Mouse (Mus musculus) kidney, embryonic 15.5 days (tissue): Measurements from ENCODE around the gene Fam135a. TPM values are rescaled to one million over a fixed set of nuclear protein-coding genes. Genes with fewer than 3 reads are reported as not detected.
A peak's percentile ranks its signal among the peaks of the same experiment; 100 is the strongest.

Experiments used
- ATAC-seq: fragments of 200-750 bp; cut with Nextera tagmentation; replicated peaks from 2 replicates; pipeline ENCODE4 v1.8.0; 2017; ENCODE audit warnings: moderate TSS enrichment; ENCODE audit not compliant: low FRiP score
- H3K27ac ChIP-seq: fragments of 300-500 bp; sonication (generic); 2 replicates; pipeline ENCODE4 v1.5.1; 2015; ENCODE audit warnings: mild to moderate bottlenecking, inconsistent platforms
- H3K27me3 ChIP-seq: fragments of 300-500 bp; sonication (generic); 2 replicates; pipeline ENCODE4 v1.6.1; 2015; ENCODE audit warnings: inconsistent platforms
- H3K36me3 ChIP-seq: fragments of 300-500 bp; sonication (generic); 2 replicates; pipeline ENCODE4 v1.6.1; 2015; ENCODE audit warnings: inconsistent platforms
- H3K4me1 ChIP-seq: fragments of 300-500 bp; sonication (generic); 2 replicates; pipeline ENCODE4 v1.6.1; 2015; ENCODE audit warnings: inconsistent platforms
- H3K4me2 ChIP-seq: fragments of 300-500 bp; sonication (generic); 2 replicates; pipeline ENCODE4 v1.6.1; 2015; ENCODE audit warnings: moderate library complexity, mild to moderate bottlenecking, inconsistent platforms
- H3K4me3 ChIP-seq: fragments of 300-500 bp; sonication (generic); replicated peaks from 2 replicates; pipeline ENCODE4 v1.5.1; 2015; ENCODE audit warnings: mild to moderate bottlenecking, inconsistent platforms
- H3K9ac ChIP-seq: fragments of 300-500 bp; sonication (generic); 2 replicates; pipeline ENCODE4 v1.6.1; 2015; ENCODE audit warnings: mild to moderate bottlenecking, inconsistent platforms
- H3K9me3 ChIP-seq: fragments of 300-500 bp; sonication (generic); replicated peaks from 2 replicates; pipeline ENCODE4 v1.6.1; 2016; ENCODE audit warnings: inconsistent platforms
- WGBS: fragments of 180-500 bp; shearing (Covaris S2); methylation state at CpG from one replicate; pipeline ENCODE4 v1.1.7; 2015; ENCODE audit warnings: mixed read lengths; 5-methylcytosine and 5-hydroxymethylcytosine counted together
- polyA plus RNA-seq: library from polyadenylated mRNA; unstranded; fragments of >200 nt; fragmentation: Nextera tagmentation; extraction: Ambion mirVana; gene quantifications from 2 replicates; pipeline ENCODE4 v1.2.1, GENCODE M21; 2015

Fam135a gene
- 31.8 and 32.5 TPM in 2 replicates for polyA plus RNA-seq

GRCm38 (mm10) chr1:24099926-24100869 lies at the start of gene Fam135a:
Gene Fam135a (minus strand): TSS chr1:24100341.
- Histone ChIP-seq H3K9ac (peak within 1 kb of the TSS; percentile 82), H3K4me2 (peak within 1 kb of the TSS; percentile 79), H3K27ac (peak within 1 kb of the TSS; percentile 88), H3K36me3 (no peaks in the 10 kb centered on the region), H3K9me3 (no peaks in the 10 kb centered on the region), H3K27me3 (no peaks in the 10 kb centered on the region), H3K4me1 (peaks cover 6% of the 10 kb centered on the region), H3K4me3 (peak within 1 kb of the TSS; percentile 89)
- 1% methylated on average over 82 of the region's 88 CpGs for WGBS
- ATAC-seq = peak; percentile 93

DNA sequence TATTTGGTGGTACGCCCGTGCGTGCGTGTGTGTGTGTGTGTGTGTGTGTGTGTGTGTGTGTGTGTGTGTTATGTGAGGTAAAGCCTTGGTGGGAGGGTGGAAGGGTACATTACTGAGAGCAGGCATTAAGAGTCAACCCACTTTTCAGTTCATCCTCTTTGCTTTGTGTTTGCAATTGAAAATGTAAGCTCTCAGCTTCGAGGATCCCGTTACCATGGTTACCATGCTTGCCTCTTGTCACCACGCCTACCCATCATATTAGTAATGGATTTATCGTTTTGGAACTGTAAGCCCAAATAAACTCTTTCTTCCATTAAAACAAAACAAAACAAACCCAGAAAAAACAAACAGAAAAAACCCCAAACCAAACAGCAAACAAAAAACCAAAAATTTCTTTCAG lies 43.4 kb upstream of the Fam135a start:
- no peak overlapping the region for H3K4me3 ChIP-seq
- H3K9me3 ChIP-seq = no peaks in the 10 kb centered on the region
- H3K4me2 ChIP-seq = no peak overlapping the region
- H3K4me1 ChIP-seq = no peaks in the 10 kb centered on the region
- H3K36me3 ChIP-seq = no peaks in the 10 kb centered on the region
- no peak overlapping the region for H3K27ac ChIP-seq
- ATAC-seq = no peak
- WGBS = 94% methylated on average over 8 of the region's 8 CpGs
- no peaks in the 10 kb centered on the region for H3K27me3 ChIP-seq
- H3K9ac ChIP-seq = no peak overlapping the region

DNA sequence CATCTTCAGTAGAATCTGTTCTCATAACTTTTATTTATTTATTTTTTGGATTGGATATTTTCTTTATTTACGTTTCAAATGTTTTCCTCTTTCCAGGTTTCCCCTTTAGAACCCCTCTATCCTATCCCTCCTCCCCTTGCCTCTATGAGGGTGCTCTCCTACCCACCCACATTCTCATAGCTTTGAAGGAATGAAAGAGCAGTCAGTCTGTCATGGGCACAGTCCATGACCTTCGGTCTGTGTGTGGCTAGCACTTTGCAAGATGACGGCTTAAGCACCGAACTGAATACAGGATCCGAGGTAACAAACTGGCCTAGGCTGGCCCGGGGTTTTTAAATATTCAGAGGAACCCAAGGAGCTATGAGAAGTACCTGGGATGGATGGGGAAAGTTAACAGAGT lies 40.4 kb upstream of the Fam135a start:
- Histone ChIP-seq H3K9ac (no peak overlapping the region), H3K4me3 (no peak overlapping the region), H3K4me2 (no peak overlapping the region), H3K27ac (no peak overlapping the region), H3K9me3 (no peaks in the 10 kb centered on the region), H3K4me1 (no peaks in the 10 kb centered on the region), H3K27me3 (no peaks in the 10 kb centered on the region), H3K36me3 (no peaks in the 10 kb centered on the region)
- WGBS = 85% methylated on average over 6 of the region's 6 CpGs
- no peak for ATAC-seq

DNA sequence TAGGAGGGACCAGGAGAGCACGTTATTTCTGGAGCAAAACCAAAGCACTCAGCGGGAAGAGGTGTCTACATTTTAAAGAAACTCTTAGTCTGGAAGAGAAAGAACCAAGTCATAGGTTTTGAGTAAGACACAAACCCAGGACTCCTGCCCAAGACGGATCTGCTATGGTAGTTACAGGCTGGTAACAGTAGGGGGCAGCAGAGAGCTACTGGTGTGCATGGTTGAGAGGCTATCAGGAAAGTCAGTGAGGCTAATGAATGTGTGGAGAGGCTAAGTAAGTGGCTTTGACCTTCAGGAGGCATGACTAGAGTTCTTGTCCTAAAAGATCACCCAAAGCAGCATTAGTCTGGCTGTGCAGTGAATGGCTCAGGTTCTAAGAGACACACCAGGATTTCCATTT lies 37.0 kb upstream of the Fam135a start:
- Histone ChIP-seq H3K4me3 (no peak overlapping the region), H3K9me3 (no peaks in the 10 kb centered on the region), H3K36me3 (no peaks in the 10 kb centered on the region), H3K9ac (no peak overlapping the region), H3K4me2 (0 out of 2 replicates have a peak overlapping the region, but pooled peaks have one; percentile 7), H3K27ac (no peak overlapping the region), H3K4me1 (no peaks in the 10 kb centered on the region), H3K27me3 (peaks cover 5% of the 10 kb centered on the region; the same call in 1 of the 2 replicates)
- WGBS = 9% methylated on average over 3 of the region's 3 CpGs
- ATAC-seq = no peak

GRCm38 (mm10) chr1:24134792-24135191 lies 34.7 kb upstream of the Fam135a start:
- no peak for ATAC-seq
- Histone ChIP-seq H3K27ac (no peak overlapping the region), H3K4me2 (no peak overlapping the region), H3K9me3 (no peaks in the 10 kb centered on the region), H3K4me1 (no peaks in the 10 kb centered on the region), H3K27me3 (peaks cover 5% of the 10 kb centered on the region; the same call in 1 of the 2 replicates), H3K9ac (no peak overlapping the region), H3K4me3 (no peak overlapping the region), H3K36me3 (no peaks in the 10 kb centered on the region)
- WGBS = 6% methylated on average over 1 of the region's 1 CpGs

GRCm38 (mm10) chr1:24133853-24134252 lies 33.7 kb upstream of the Fam135a start:
- Histone ChIP-seq H3K9me3 (no peaks in the 10 kb centered on the region), H3K4me1 (no peaks in the 10 kb centered on the region), H3K27me3 (peaks cover 5% of the 10 kb centered on the region; the same call in 1 of the 2 replicates), H3K4me3 (no peak overlapping the region), H3K27ac (no peak overlapping the region), H3K9ac (no peak overlapping the region), H3K36me3 (no peaks in the 10 kb centered on the region), H3K4me2 (peak overlapping the region; percentile 25)
- 45% methylated on average over 19 of the region's 19 CpGs for WGBS
- ATAC-seq = no peak

DNA sequence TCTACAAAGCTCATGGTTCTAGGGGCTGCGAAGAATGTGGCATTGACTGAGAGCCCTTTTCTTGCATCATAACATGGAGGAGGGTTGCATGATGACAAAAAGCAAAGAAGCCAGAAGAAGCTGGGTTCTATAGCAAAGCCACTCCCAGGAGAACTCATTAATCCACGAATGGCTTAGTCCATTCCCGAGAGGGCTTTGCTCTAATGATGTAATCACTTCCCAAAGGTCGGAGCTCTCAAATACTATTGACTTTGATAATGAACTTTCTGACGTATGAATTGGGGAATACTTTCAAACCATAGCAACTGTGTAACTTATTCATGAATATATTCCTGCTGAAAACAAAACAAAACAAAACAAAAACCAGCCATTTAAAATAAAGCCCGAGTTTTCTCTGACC lies 27.7 kb upstream of the Fam135a start:
- WGBS = 69% methylated on average over 6 of the region's 6 CpGs
- no peak overlapping the region for H3K27ac ChIP-seq
- no peak for ATAC-seq

DNA sequence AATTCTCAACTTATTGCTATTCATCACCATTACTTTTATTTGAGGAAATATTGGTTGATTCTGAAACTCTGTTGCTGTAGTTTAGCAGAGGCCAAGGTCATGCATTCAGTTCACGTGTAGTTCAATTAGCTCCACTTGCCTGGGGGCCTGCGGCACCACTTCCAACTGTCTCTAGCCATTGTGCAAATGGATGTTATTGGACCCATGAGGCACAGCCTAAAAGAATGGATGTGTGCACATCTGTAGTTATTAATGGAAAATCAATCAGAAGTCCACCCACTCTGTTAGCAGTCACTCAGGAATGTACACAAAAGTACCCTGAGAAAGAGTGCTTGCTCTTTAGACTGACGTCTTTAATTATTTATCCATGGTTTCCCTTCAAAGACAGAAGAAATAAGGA lies 24.5 kb upstream of the Fam135a start:
- WGBS = 83% methylated on average over 3 of the region's 3 CpGs
- H3K27me3 ChIP-seq = no peaks in the 10 kb centered on the region
- no peaks in the 10 kb centered on the region for H3K4me1 ChIP-seq
- H3K4me2 ChIP-seq = no peak overlapping the region
- H3K9me3 ChIP-seq = no peaks in the 10 kb centered on the region
- no peak overlapping the region for H3K9ac ChIP-seq
- H3K4me3 ChIP-seq = no peak overlapping the region
- H3K36me3 ChIP-seq = no peaks in the 10 kb centered on the region
- ATAC-seq = no peak
- no peak overlapping the region for H3K27ac ChIP-seq

More for the DNA sequence above, 27.7 kb upstream of the Fam135a start:
- no peaks in the 10 kb centered on the region for H3K36me3 ChIP-seq
- no peak overlapping the region for H3K4me3 ChIP-seq
- H3K9me3 ChIP-seq = no peaks in the 10 kb centered on the region
- no peaks in the 10 kb centered on the region for H3K4me1 ChIP-seq
- no peaks in the 10 kb centered on the region for H3K27me3 ChIP-seq
- no peak overlapping the region for H3K4me2 ChIP-seq
- no peak overlapping the region for H3K9ac ChIP-seq

DNA sequence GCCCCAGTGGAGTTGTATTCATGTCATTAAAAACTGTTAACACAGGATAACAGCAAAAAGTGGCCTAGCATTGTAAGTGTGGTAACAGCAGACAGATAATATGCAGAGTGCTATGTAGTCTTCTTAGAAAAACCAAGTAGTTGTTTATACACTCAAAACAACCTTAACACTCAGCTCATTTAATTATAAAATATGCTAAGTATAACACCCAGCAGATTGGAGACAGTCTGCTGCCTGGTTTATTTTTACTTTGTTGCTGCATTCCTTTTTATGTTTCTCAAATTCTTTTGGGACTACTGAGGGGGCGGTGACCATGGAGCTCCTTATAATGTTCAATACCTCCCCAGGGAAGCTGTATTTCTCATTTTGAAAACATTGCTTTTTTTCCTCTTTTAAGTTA lies 22.4 kb upstream of the Fam135a start:
- H3K4me1 ChIP-seq = no peaks in the 10 kb centered on the region
- no peak for ATAC-seq
- H3K27me3 ChIP-seq = no peaks in the 10 kb centered on the region
- H3K9ac ChIP-seq = no peak overlapping the region
- 98% methylated on average over 1 of the region's 1 CpGs for WGBS
- H3K4me2 ChIP-seq = no peak overlapping the region
- H3K9me3 ChIP-seq = no peaks in the 10 kb centered on the region
- H3K36me3 ChIP-seq = no peaks in the 10 kb centered on the region
- no peak overlapping the region for H3K4me3 ChIP-seq
- H3K27ac ChIP-seq = no peak overlapping the region

GRCm38 (mm10) chr1:24107971-24108773 lies 8.0 kb upstream of the Fam135a start:
- no peak overlapping the region for H3K9ac ChIP-seq
- peak overlapping the region; percentile 44 for H3K4me2 ChIP-seq
- 0 out of 2 replicates have a peak, but pooled peaks have one; percentile 33 for ATAC-seq
- H3K4me3 ChIP-seq = no peak overlapping the region
- H3K4me1 ChIP-seq = peaks cover 13% of the 10 kb centered on the region
- H3K36me3 ChIP-seq = no peaks in the 10 kb centered on the region
- WGBS = 39% methylated on average over 10 of the region's 10 CpGs
- no peaks in the 10 kb centered on the region for H3K9me3 ChIP-seq
- H3K27ac ChIP-seq = 0 out of 2 replicates have a peak overlapping the region, but pooled peaks have one; percentile 9
- no peaks in the 10 kb centered on the region for H3K27me3 ChIP-seq

GRCm38 (mm10) chr1:24107378-24107777 lies 7.2 kb upstream of the Fam135a start:
- Histone ChIP-seq H3K27ac (0 out of 2 replicates have a peak overlapping the region, but pooled peaks have one; percentile 9), H3K4me1 (peaks cover 13% of the 10 kb centered on the region), H3K9ac (no peak overlapping the region), H3K4me2 (peak overlapping the region; percentile 44), H3K27me3 (no peaks in the 10 kb centered on the region), H3K4me3 (no peak overlapping the region), H3K9me3 (no peaks in the 10 kb centered on the region), H3K36me3 (no peaks in the 10 kb centered on the region)
- 0 out of 2 replicates have a peak, but pooled peaks have one; percentile 19 for ATAC-seq
- 44% methylated on average over 11 of the region's 11 CpGs for WGBS
